Mouse (Mus musculus): Measurements from ENCODE around the gene Tmem51.

DNA sequence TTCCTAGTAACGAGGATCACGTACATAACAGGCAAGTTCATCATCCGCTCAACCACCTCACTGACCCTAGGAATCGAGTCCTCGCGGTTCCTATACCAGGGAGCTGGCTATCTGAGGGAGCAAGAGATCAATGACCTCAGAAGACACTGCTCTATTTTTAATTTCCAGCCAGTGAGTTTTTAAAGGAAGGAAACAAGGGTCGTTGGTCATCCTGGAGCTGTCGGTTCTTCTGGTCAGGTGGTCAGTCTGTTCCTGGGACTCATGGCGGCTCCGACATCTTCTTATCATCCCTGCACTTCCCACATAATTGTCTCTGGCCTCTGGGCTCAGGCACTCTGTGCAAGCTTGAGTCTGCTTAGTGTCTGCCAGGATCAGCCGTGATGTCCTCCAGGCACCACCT, 10.3 kb upstream of the Tmem51 start:
- no peak for TF ChIP-seq EP300 (optimal IDR thresholded peaks at IDR 0.05)
- no peak for TF ChIP-seq CTCF (IDR thresholded peaks at IDR 0.05; ENCODE audit: low read depth)

All from stomach, postnatal 0 days (tissue).